Mouse (Mus musculus): ENCODE results near the gene Krt6b. TPM values are rescaled to one million over a fixed set of nuclear protein-coding genes. Genes with fewer than 3 reads are reported as not detected.

The Krt6b gene
- not detected in 2 replicates for polyA plus RNA-seq (2014; fragmentation: Nextera tagmentation; extraction: Ambion mirVana)

GRCm38 (mm10) chr15:101680187-101680586, at the start of gene Krt6b:
Krt6b (minus strand) TSS chr15:101680287.
- Histone ChIP-seq H3K27ac (ENCODE audit: low read depth, low read length) (no peak within 1 kb of the TSS), H3K4me3 (ENCODE audit: low read depth, low read length) (no peak within 1 kb of the TSS), H3K9me3 (ENCODE audit: control insufficient read depth, low read length) (no peaks in the 10 kb centered on the region), H3K27me3 (ENCODE audit: control insufficient read depth, insufficient read depth, low read length) (no peaks in the 10 kb centered on the region), H3K9ac (ENCODE audit: low read length) (no peak within 1 kb of the TSS), H3K36me3 (ENCODE audit: control insufficient read depth, insufficient read depth, low read length) (no peaks in the 10 kb centered on the region), H3K4me1 (replicated peaks; ENCODE audit: control insufficient read depth, insufficient read depth, low read length) (no peaks in the 10 kb centered on the region), H3K4me2 (ENCODE audit: low read depth, low read length, severe bottlenecking) (no peak within 1 kb of the TSS)
- WGBS = 88% methylated on average over 2 of the region's 2 CpGs
- ATAC-seq (replicated peaks; ENCODE audit: low FRiP score) (no peak), DNase-seq (ENCODE audit: low spot score) (no peak)

- DNase-seq (ENCODE audit: low spot score) (no peak), ATAC-seq (replicated peaks; ENCODE audit: low FRiP score) (no peak)
- Histone ChIP-seq H3K27me3 (ENCODE audit: control insufficient read depth, insufficient read depth, low read length) (no peaks in the 10 kb centered on the region), H3K36me3 (ENCODE audit: control insufficient read depth, insufficient read depth, low read length) (no peaks in the 10 kb centered on the region), H3K4me1 (replicated peaks; ENCODE audit: control insufficient read depth, insufficient read depth, low read length) (no peaks in the 10 kb centered on the region), H3K27ac (ENCODE audit: low read depth, low read length) (no peak overlapping the region), H3K9ac (ENCODE audit: low read length) (no peak overlapping the region), H3K9me3 (ENCODE audit: control insufficient read depth, low read length) (no peaks in the 10 kb centered on the region), H3K4me3 (ENCODE audit: low read depth, low read length) (no peak overlapping the region), H3K4me2 (ENCODE audit: low read depth, low read length, severe bottlenecking) (no peak overlapping the region)
- 79% methylated on average over 5 of the region's 5 CpGs for WGBS
Observed at GRCm38 (mm10) chr15:101724686-101725085, 44.6 kb upstream of the Krt6b start.

- Histone ChIP-seq H3K4me3 (ENCODE audit: low read depth, low read length) (no peak overlapping the region), H3K9me3 (ENCODE audit: control insufficient read depth, low read length) (no peaks in the 10 kb centered on the region), H3K27me3 (ENCODE audit: control insufficient read depth, insufficient read depth, low read length) (no peaks in the 10 kb centered on the region), H3K27ac (ENCODE audit: low read depth, low read length) (no peak overlapping the region), H3K4me1 (replicated peaks; ENCODE audit: control insufficient read depth, insufficient read depth, low read length) (no peaks in the 10 kb centered on the region), H3K4me2 (ENCODE audit: low read depth, low read length, severe bottlenecking) (no peak overlapping the region), H3K36me3 (ENCODE audit: control insufficient read depth, insufficient read depth, low read length) (no peaks in the 10 kb centered on the region), H3K9ac (ENCODE audit: low read length) (no peak overlapping the region)
- no peak for DNase-seq (ENCODE audit: low spot score)
- 78% methylated on average over 3 of the region's 3 CpGs for WGBS
- no peak for ATAC-seq (replicated peaks; ENCODE audit: low FRiP score)
Observed at GRCm38 (mm10) chr15:101715831-101716230, 35.7 kb upstream of the Krt6b start.

- Histone ChIP-seq H3K36me3 (ENCODE audit: control insufficient read depth, insufficient read depth, low read length) (no peaks in the 10 kb centered on the region), H3K4me3 (ENCODE audit: low read depth, low read length) (no peak overlapping the region), H3K27ac (ENCODE audit: low read depth, low read length) (no peak overlapping the region), H3K27me3 (ENCODE audit: control insufficient read depth, insufficient read depth, low read length) (no peaks in the 10 kb centered on the region), H3K9ac (ENCODE audit: low read length) (no peak overlapping the region), H3K4me2 (ENCODE audit: low read depth, low read length, severe bottlenecking) (no peak overlapping the region), H3K9me3 (ENCODE audit: control insufficient read depth, low read length) (no peaks in the 10 kb centered on the region), H3K4me1 (replicated peaks; ENCODE audit: control insufficient read depth, insufficient read depth, low read length) (no peaks in the 10 kb centered on the region)
- ATAC-seq (replicated peaks; ENCODE audit: low FRiP score) = no peak
- 93% methylated on average over 5 of the region's 5 CpGs for WGBS
- DNase-seq (ENCODE audit: low spot score) = no peak
Observed at GRCm38 (mm10) chr15:101714356-101714755, 34.3 kb upstream of the Krt6b start.

- H3K4me1 ChIP-seq (replicated peaks; ENCODE audit: control insufficient read depth, insufficient read depth, low read length) = no peaks in the 10 kb centered on the region
- 80% methylated on average over 8 of the region's 8 CpGs for WGBS
Observed at GRCm38 (mm10) chr15:101713731-101714130, 33.6 kb upstream of the Krt6b start.

GRCm38 (mm10) chr15:101712720-101713119, 32.6 kb upstream of the Krt6b start, which contains the start of gene Krt5:
Krt5 (minus strand) TSS chr15:101712898.
- no peaks in the 10 kb centered on the region for H3K9me3 ChIP-seq (ENCODE audit: control insufficient read depth, low read length)
- WGBS = 79% methylated on average over 13 of the region's 13 CpGs
- H3K36me3 ChIP-seq (ENCODE audit: control insufficient read depth, insufficient read depth, low read length) = no peaks in the 10 kb centered on the region
- H3K4me2 ChIP-seq (ENCODE audit: low read depth, low read length, severe bottlenecking) = no peak within 1 kb of the TSS
- no peak within 1 kb of the TSS for H3K9ac ChIP-seq (ENCODE audit: low read length)
- H3K27ac ChIP-seq (ENCODE audit: low read depth, low read length) = no peak within 1 kb of the TSS
- no peaks in the 10 kb centered on the region for H3K27me3 ChIP-seq (ENCODE audit: control insufficient read depth, insufficient read depth, low read length)
- DNase-seq (ENCODE audit: low spot score) = peak; percentile 43
- H3K4me1 ChIP-seq (replicated peaks; ENCODE audit: control insufficient read depth, insufficient read depth, low read length) = no peaks in the 10 kb centered on the region
- no peak for ATAC-seq (replicated peaks; ENCODE audit: low FRiP score)
- no peak within 1 kb of the TSS for H3K4me3 ChIP-seq (ENCODE audit: low read depth, low read length)

More at GRCm38 (mm10) chr15:101713731-101714130, 33.6 kb upstream of the Krt6b start:
- Histone ChIP-seq H3K4me3 (ENCODE audit: low read depth, low read length) (no peak overlapping the region), H3K4me2 (ENCODE audit: low read depth, low read length, severe bottlenecking) (no peak overlapping the region), H3K9me3 (ENCODE audit: control insufficient read depth, low read length) (no peaks in the 10 kb centered on the region), H3K36me3 (ENCODE audit: control insufficient read depth, insufficient read depth, low read length) (no peaks in the 10 kb centered on the region), H3K27me3 (ENCODE audit: control insufficient read depth, insufficient read depth, low read length) (no peaks in the 10 kb centered on the region), H3K9ac (ENCODE audit: low read length) (no peak overlapping the region), H3K27ac (ENCODE audit: low read depth, low read length) (no peak overlapping the region)
- ATAC-seq (replicated peaks; ENCODE audit: low FRiP score) (no peak), DNase-seq (ENCODE audit: low spot score) (peak; percentile 33)

GRCm38 (mm10) chr15:101708683-101709082, 28.6 kb upstream of the Krt6b start:
- H3K9me3 ChIP-seq (ENCODE audit: control insufficient read depth, low read length) = no peaks in the 10 kb centered on the region
- H3K4me1 ChIP-seq (replicated peaks; ENCODE audit: control insufficient read depth, insufficient read depth, low read length) = no peaks in the 10 kb centered on the region
- ATAC-seq (replicated peaks; ENCODE audit: low FRiP score) (no peak), DNase-seq (ENCODE audit: low spot score) (peak; percentile 50)
- WGBS = 64% methylated on average over 11 of the region's 11 CpGs
- no peaks in the 10 kb centered on the region for H3K27me3 ChIP-seq (ENCODE audit: control insufficient read depth, insufficient read depth, low read length)
- no peak overlapping the region for H3K27ac ChIP-seq (ENCODE audit: low read depth, low read length)
- no peak overlapping the region for H3K9ac ChIP-seq (ENCODE audit: low read length)
- no peak overlapping the region for H3K4me3 ChIP-seq (ENCODE audit: low read depth, low read length)
- H3K36me3 ChIP-seq (ENCODE audit: control insufficient read depth, insufficient read depth, low read length) = no peaks in the 10 kb centered on the region
- H3K4me2 ChIP-seq (ENCODE audit: low read depth, low read length, severe bottlenecking) = no peak overlapping the region

- Histone ChIP-seq H3K4me2 (ENCODE audit: low read depth, low read length, severe bottlenecking) (no peak overlapping the region), H3K27ac (ENCODE audit: low read depth, low read length) (no peak overlapping the region), H3K36me3 (ENCODE audit: control insufficient read depth, insufficient read depth, low read length) (no peaks in the 10 kb centered on the region), H3K4me1 (replicated peaks; ENCODE audit: control insufficient read depth, insufficient read depth, low read length) (0 out of 2 replicates have a peak, but pooled peaks cover 1% of the 10 kb centered on the region), H3K9ac (ENCODE audit: low read length) (no peak overlapping the region), H3K4me3 (ENCODE audit: low read depth, low read length) (no peak overlapping the region), H3K9me3 (ENCODE audit: control insufficient read depth, low read length) (no peaks in the 10 kb centered on the region), H3K27me3 (ENCODE audit: control insufficient read depth, insufficient read depth, low read length) (no peaks in the 10 kb centered on the region)
- ATAC-seq (replicated peaks; ENCODE audit: low FRiP score) (no peak), DNase-seq (ENCODE audit: low spot score) (no peak)
- WGBS = 88% methylated on average over 9 of the region's 9 CpGs
Observed at GRCm38 (mm10) chr15:101707454-101707853, 27.4 kb upstream of the Krt6b start.

- Histone ChIP-seq H3K9ac (ENCODE audit: low read length) (no peak overlapping the region), H3K4me2 (ENCODE audit: low read depth, low read length, severe bottlenecking) (no peak overlapping the region), H3K27ac (ENCODE audit: low read depth, low read length) (no peak overlapping the region), H3K36me3 (ENCODE audit: control insufficient read depth, insufficient read depth, low read length) (no peaks in the 10 kb centered on the region), H3K9me3 (ENCODE audit: control insufficient read depth, low read length) (no peaks in the 10 kb centered on the region), H3K4me3 (ENCODE audit: low read depth, low read length) (no peak overlapping the region), H3K4me1 (replicated peaks; ENCODE audit: control insufficient read depth, insufficient read depth, low read length) (0 out of 2 replicates have a peak, but pooled peaks cover 2% of the 10 kb centered on the region), H3K27me3 (ENCODE audit: control insufficient read depth, insufficient read depth, low read length) (no peaks in the 10 kb centered on the region)
- DNase-seq (ENCODE audit: low spot score) (no peak), ATAC-seq (replicated peaks; ENCODE audit: low FRiP score) (no peak)
- WGBS = 71% methylated on average over 4 of the region's 4 CpGs
Observed at GRCm38 (mm10) chr15:101704066-101704465, 24.0 kb upstream of the Krt6b start.

Data from forebrain, embryonic 11.5 days (tissue).